Mouse (Mus musculus): ENCODE measurements at regions not wholly inside any gene's neighbourhood (a gene's known extent, or its start where the extent isn't known, plus 50 kb on each side); places are given as distances from the start of the nearest gene placed in this dataset.

DNA sequence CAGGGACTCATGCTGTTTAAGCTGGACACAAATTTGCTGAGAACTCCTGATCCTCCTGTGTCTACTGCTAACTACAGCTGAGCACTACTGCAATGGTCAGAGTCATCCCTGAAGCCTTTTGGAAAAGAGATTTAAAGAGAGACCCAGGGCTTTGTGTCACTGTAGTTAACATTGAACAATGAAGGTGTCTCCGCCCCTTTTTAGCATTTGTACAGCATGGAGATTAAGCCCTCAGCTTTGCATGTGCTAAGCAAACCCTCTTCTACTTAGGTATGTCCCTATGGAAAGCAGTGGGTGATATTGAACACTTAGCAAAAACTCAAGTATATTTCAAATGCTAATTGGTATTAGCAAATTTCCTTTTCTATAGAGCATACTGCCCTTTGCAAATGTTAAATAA is 231.6 kb downstream of the Etaa1 start:
- Histone ChIP-seq H3K4me3 (no peak overlapping the region), H3K9ac (no peak overlapping the region), H3K36me3 (no peaks in the 10 kb centered on the region), H3K27ac (no peak overlapping the region), H3K4me1 (no peaks in the 10 kb centered on the region), H3K27me3 (no peaks in the 10 kb centered on the region), H3K4me2 (no peak overlapping the region), H3K9me3 (no peaks in the 10 kb centered on the region)
- 91% methylated on average over 1 of the region's 1 CpGs for WGBS
- no peak for ATAC-seq (ENCODE audit: insufficient number of reproducible peaks, low FRiP score, low TSS enrichment, low read depth)

GRCm38 (mm10) chr11:17727258-17728034 is 226.2 kb downstream of the Etaa1 start:
- Histone ChIP-seq H3K9me3 (no peaks in the 10 kb centered on the region), H3K36me3 (no peaks in the 10 kb centered on the region), H3K9ac (no peak overlapping the region), H3K4me1 (no peaks in the 10 kb centered on the region), H3K27ac (no peak overlapping the region), H3K4me2 (no peak overlapping the region), H3K4me3 (no peak overlapping the region), H3K27me3 (no peaks in the 10 kb centered on the region)
- no peak for ATAC-seq (ENCODE audit: insufficient number of reproducible peaks, low FRiP score, low TSS enrichment, low read depth)
- WGBS: 51% methylated on average over 8 of the region's 8 CpGs

GRCm38 (mm10) chr11:17733075-17733474 is 220.6 kb downstream of the Etaa1 start:
- Histone ChIP-seq H3K4me3 (no peak overlapping the region), H3K9me3 (no peaks in the 10 kb centered on the region), H3K27me3 (no peaks in the 10 kb centered on the region), H3K36me3 (no peaks in the 10 kb centered on the region), H3K27ac (no peak overlapping the region), H3K4me2 (no peak overlapping the region), H3K9ac (no peak overlapping the region), H3K4me1 (no peaks in the 10 kb centered on the region)
- WGBS: 82% methylated on average over 4 of the region's 4 CpGs
- ATAC-seq (ENCODE audit: insufficient number of reproducible peaks, low FRiP score, low TSS enrichment, low read depth): no peak

DNA sequence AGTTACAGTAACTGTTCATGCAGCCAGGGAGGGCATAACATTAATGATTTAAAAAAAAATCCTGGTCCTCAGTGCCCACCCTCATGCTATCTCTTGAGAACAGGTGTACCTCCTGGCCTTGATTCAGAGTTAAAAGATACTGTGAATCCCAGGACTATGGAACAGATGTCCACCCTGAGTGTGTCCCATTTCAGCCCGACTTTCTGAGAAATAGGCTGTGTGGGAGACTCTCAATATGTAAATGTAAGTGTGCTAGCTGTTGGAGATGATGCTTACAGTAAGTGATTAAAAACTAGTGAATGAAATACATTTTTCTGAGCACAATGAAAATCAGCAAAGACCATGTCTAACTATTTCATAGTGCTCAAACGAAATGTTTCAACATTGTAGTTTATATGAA is 219.2 kb downstream of the Etaa1 start:
- Histone ChIP-seq H3K9me3 (no peaks in the 10 kb centered on the region), H3K27ac (no peak overlapping the region), H3K36me3 (no peaks in the 10 kb centered on the region), H3K4me3 (no peak overlapping the region), H3K27me3 (no peaks in the 10 kb centered on the region), H3K9ac (no peak overlapping the region), H3K4me1 (no peaks in the 10 kb centered on the region), H3K4me2 (no peak overlapping the region)
- ATAC-seq (ENCODE audit: insufficient number of reproducible peaks, low FRiP score, low TSS enrichment, low read depth): no peak
- 80% methylated on average over 2 of the region's 2 CpGs for WGBS

- no peak overlapping the region for H3K27ac ChIP-seq
- no peaks in the 10 kb centered on the region for H3K4me1 ChIP-seq
- WGBS: 52% methylated on average over 5 of the region's 5 CpGs
- H3K9ac ChIP-seq: no peak overlapping the region
- no peak overlapping the region for H3K4me3 ChIP-seq
- no peaks in the 10 kb centered on the region for H3K27me3 ChIP-seq
- no peak for ATAC-seq (ENCODE audit: insufficient number of reproducible peaks, low FRiP score, low TSS enrichment, low read depth)
- no peaks in the 10 kb centered on the region for H3K9me3 ChIP-seq
- no peaks in the 10 kb centered on the region for H3K36me3 ChIP-seq
- no peak overlapping the region for H3K4me2 ChIP-seq
Measured at GRCm38 (mm10) chr11:17738879-17739278, 214.8 kb downstream of the Etaa1 start.

DNA sequence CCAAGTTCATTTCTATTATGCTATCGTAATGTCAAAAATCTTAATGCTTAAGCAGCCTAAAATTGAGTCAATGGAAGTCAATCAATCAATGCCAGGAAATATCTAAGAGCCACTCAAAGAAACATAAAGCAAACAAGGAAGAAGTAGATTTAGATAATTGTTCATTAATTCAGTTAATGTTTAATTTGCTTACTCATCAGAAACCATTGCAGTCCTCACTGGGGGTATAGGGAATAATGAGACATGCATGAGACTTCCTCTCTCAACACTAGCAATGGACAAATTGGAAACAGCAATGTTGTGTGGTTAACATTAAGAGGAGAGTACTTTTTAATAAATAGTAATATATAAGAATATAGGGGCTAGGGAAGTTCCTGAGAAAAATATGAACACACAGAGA is 209.9 kb downstream of the Etaa1 start:
- Histone ChIP-seq H3K4me1 (no peaks in the 10 kb centered on the region), H3K9ac (no peak overlapping the region), H3K4me3 (no peak overlapping the region), H3K9me3 (no peaks in the 10 kb centered on the region), H3K4me2 (no peak overlapping the region), H3K27me3 (no peaks in the 10 kb centered on the region), H3K36me3 (no peaks in the 10 kb centered on the region), H3K27ac (no peak overlapping the region)
- 100% methylated on average over 1 of the region's 1 CpGs for WGBS
- no peak for ATAC-seq (ENCODE audit: insufficient number of reproducible peaks, low FRiP score, low TSS enrichment, low read depth)

DNA sequence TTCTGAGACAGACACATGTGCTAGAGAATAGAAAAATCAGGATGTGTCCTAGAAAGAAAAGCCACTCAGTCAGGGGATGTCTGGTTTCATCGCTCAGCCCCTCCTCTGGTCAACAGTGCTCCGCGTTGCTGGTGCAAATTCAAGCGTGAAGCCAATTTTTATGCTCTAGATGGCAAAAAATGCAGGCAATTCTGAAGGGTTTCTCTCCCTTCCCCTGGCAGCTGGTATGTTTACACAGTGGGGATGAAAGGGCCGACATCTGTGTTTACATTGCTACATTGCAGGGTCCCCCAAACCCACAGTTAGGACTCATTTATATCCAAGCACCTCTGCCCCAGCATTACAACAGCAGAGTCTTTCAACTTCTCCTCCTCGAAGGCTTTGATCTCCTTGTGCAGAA is 203.3 kb downstream of the Etaa1 start:
- Histone ChIP-seq H3K27me3 (no peaks in the 10 kb centered on the region), H3K36me3 (no peaks in the 10 kb centered on the region), H3K9me3 (no peaks in the 10 kb centered on the region), H3K27ac (no peak overlapping the region), H3K4me2 (no peak overlapping the region), H3K9ac (no peak overlapping the region), H3K4me1 (no peaks in the 10 kb centered on the region), H3K4me3 (no peak overlapping the region)
- WGBS: 25% methylated on average over 6 of the region's 6 CpGs
- no peak for ATAC-seq (ENCODE audit: insufficient number of reproducible peaks, low FRiP score, low TSS enrichment, low read depth)

DNA sequence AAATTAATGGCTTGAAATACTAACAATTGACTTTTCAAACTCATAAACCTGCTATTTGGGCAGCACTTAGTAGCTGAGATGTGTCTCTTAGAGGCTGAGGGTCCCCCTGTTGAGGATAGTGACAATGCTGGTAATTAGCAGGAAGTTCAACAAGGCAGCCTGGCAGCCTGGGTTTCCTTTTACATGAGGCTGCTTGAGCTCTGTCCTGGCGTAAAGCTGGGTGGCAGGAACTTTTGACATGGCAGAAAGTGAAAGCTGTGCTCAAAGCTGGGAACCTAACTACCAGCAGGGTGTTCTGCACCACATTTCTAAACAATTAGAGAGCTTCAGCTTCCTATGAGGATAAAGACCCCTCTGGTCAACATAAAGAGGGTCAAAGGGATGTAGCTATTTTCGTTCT is 194.5 kb downstream of the Etaa1 start:
- H3K27ac ChIP-seq: no peak overlapping the region
- no peak overlapping the region for H3K9ac ChIP-seq
- no peaks in the 10 kb centered on the region for H3K9me3 ChIP-seq
- no peaks in the 10 kb centered on the region for H3K27me3 ChIP-seq
- 54% methylated on average over 2 of the region's 2 CpGs for WGBS
- no peak for ATAC-seq (ENCODE audit: insufficient number of reproducible peaks, low FRiP score, low TSS enrichment, low read depth)
- no peaks in the 10 kb centered on the region for H3K36me3 ChIP-seq
- H3K4me2 ChIP-seq: no peak overlapping the region
- no peaks in the 10 kb centered on the region for H3K4me1 ChIP-seq
- H3K4me3 ChIP-seq: no peak overlapping the region

DNA sequence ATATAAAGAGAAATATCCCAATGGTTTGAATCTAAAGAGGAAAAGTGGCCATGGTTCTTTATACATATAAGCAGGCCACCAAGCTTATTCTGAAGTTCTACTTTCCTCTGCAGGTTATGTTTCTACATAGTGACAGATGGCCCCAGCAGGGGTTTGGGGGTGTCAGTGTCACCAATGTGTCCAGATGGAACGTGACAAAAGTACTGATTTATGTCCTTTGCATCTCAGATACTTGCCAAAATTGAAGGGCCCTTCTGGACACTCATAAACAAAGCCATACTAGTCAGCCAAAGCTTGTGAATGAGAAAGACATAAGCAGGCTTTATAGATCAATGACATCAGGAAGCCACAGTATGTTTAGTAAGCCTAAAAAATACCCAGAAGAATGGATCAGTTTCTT is 190.3 kb downstream of the Etaa1 start:
- ATAC-seq (ENCODE audit: insufficient number of reproducible peaks, low FRiP score, low TSS enrichment, low read depth): no peak
- H3K4me1 ChIP-seq: no peaks in the 10 kb centered on the region
- WGBS: 41% methylated on average over 1 of the region's 1 CpGs
- H3K4me3 ChIP-seq: no peak overlapping the region
- no peak overlapping the region for H3K9ac ChIP-seq
- no peaks in the 10 kb centered on the region for H3K27me3 ChIP-seq
- H3K9me3 ChIP-seq: no peaks in the 10 kb centered on the region
- H3K4me2 ChIP-seq: no peak overlapping the region
- no peaks in the 10 kb centered on the region for H3K36me3 ChIP-seq
- H3K27ac ChIP-seq: no peak overlapping the region

GRCm38 (mm10) chr11:17764146-17764545 is 189.5 kb downstream of the Etaa1 start:
- Histone ChIP-seq H3K27ac (no peak overlapping the region), H3K9me3 (no peaks in the 10 kb centered on the region), H3K4me2 (no peak overlapping the region), H3K4me3 (no peak overlapping the region), H3K36me3 (no peaks in the 10 kb centered on the region), H3K27me3 (no peaks in the 10 kb centered on the region), H3K9ac (no peak overlapping the region), H3K4me1 (no peaks in the 10 kb centered on the region)
- no peak for ATAC-seq (ENCODE audit: insufficient number of reproducible peaks, low FRiP score, low TSS enrichment, low read depth)

- H3K4me1 ChIP-seq: no peaks in the 10 kb centered on the region
- no peak overlapping the region for H3K4me3 ChIP-seq
- H3K9me3 ChIP-seq: no peaks in the 10 kb centered on the region
- no peak overlapping the region for H3K27ac ChIP-seq
- H3K9ac ChIP-seq: no peak overlapping the region
- H3K4me2 ChIP-seq: no peak overlapping the region
- H3K36me3 ChIP-seq: no peaks in the 10 kb centered on the region
- ATAC-seq (ENCODE audit: insufficient number of reproducible peaks, low FRiP score, low TSS enrichment, low read depth): no peak
- no peaks in the 10 kb centered on the region for H3K27me3 ChIP-seq
Measured at GRCm38 (mm10) chr11:17768345-17768759, 185.3 kb downstream of the Etaa1 start.

GRCm38 (mm10) chr11:17768837-17769466 is 184.7 kb downstream of the Etaa1 start:
- Histone ChIP-seq H3K36me3 (no peaks in the 10 kb centered on the region), H3K4me3 (no peak overlapping the region), H3K9ac (no peak overlapping the region), H3K9me3 (no peaks in the 10 kb centered on the region), H3K27me3 (no peaks in the 10 kb centered on the region), H3K4me2 (no peak overlapping the region), H3K4me1 (no peaks in the 10 kb centered on the region), H3K27ac (no peak overlapping the region)
- WGBS: 60% methylated on average over 4 of the region's 4 CpGs
- ATAC-seq (ENCODE audit: insufficient number of reproducible peaks, low FRiP score, low TSS enrichment, low read depth): no peak

- H3K4me1 ChIP-seq: no peaks in the 10 kb centered on the region
- no peaks in the 10 kb centered on the region for H3K27me3 ChIP-seq
Measured at GRCm38 (mm10) chr11:17797632-17798031, 156.0 kb downstream of the Etaa1 start.

More at GRCm38 (mm10) chr11:17797632-17798031, 156.0 kb downstream of the Etaa1 start:
- Histone ChIP-seq H3K9me3 (no peaks in the 10 kb centered on the region), H3K27ac (no peak overlapping the region), H3K4me3 (no peak overlapping the region), H3K9ac (no peak overlapping the region), H3K4me2 (no peak overlapping the region), H3K36me3 (no peaks in the 10 kb centered on the region)
- no peak for ATAC-seq (ENCODE audit: insufficient number of reproducible peaks, low FRiP score, low TSS enrichment, low read depth)
